Mouse (Mus musculus) megakaryocyte, embryonic 14.5 days (primary cell): Measurements from ENCODE around the gene Spaca9. TPM values are rescaled to one million over a fixed set of nuclear protein-coding genes. Genes with fewer than 3 reads are reported as not detected.

Experiments used
- H3K27me3 ChIP-seq: replicated peaks from 2 replicates; pipeline ENCODE3; 2012; ENCODE audit warnings: inconsistent platforms
- H3K36me3 ChIP-seq: replicated peaks from 2 replicates; pipeline ENCODE3; 2012; ENCODE audit warnings: low read length, inconsistent platforms, mixed read lengths
- H3K4me1 ChIP-seq: 2 replicates; pipeline ENCODE4 v1.6.1; 2012; ENCODE audit warnings: inconsistent platforms
- H3K4me3 ChIP-seq: replicated peaks from 2 replicates; pipeline ENCODE3; 2012; ENCODE audit warnings: moderate library complexity, mild to moderate bottlenecking, inconsistent platforms
- H3K9me3 ChIP-seq: 2 replicates; pipeline ENCODE4 v1.6.1; 2012; ENCODE audit warnings: inconsistent platforms
- FLI1 ChIP-seq: IDR thresholded peaks from 2 replicates; pipeline ENCODE4 v1.6.1; 2012; ENCODE audit warnings: low read length, inconsistent platforms, mixed read lengths
- GATA1 ChIP-seq: IDR thresholded peaks from 3 replicates; pipeline ENCODE4 v1.6.1; 2012; ENCODE audit warnings: mixed read lengths, low read length, inconsistent platforms, borderline replicate concordance
- polyA plus RNA-seq: library from polyadenylated mRNA; stranded (reverse); fragments of >175 nt; gene quantifications from 2 replicates; pipeline ENCODE4 v1.2.3, GENCODE M21; 2012; ENCODE audit warnings: low replicate concordance; ENCODE audit not compliant: insufficient read depth

Gene Spaca9
- 3.0 TPM in 1 of 2 replicates, not detected in the other for polyA plus RNA-seq

DNA sequence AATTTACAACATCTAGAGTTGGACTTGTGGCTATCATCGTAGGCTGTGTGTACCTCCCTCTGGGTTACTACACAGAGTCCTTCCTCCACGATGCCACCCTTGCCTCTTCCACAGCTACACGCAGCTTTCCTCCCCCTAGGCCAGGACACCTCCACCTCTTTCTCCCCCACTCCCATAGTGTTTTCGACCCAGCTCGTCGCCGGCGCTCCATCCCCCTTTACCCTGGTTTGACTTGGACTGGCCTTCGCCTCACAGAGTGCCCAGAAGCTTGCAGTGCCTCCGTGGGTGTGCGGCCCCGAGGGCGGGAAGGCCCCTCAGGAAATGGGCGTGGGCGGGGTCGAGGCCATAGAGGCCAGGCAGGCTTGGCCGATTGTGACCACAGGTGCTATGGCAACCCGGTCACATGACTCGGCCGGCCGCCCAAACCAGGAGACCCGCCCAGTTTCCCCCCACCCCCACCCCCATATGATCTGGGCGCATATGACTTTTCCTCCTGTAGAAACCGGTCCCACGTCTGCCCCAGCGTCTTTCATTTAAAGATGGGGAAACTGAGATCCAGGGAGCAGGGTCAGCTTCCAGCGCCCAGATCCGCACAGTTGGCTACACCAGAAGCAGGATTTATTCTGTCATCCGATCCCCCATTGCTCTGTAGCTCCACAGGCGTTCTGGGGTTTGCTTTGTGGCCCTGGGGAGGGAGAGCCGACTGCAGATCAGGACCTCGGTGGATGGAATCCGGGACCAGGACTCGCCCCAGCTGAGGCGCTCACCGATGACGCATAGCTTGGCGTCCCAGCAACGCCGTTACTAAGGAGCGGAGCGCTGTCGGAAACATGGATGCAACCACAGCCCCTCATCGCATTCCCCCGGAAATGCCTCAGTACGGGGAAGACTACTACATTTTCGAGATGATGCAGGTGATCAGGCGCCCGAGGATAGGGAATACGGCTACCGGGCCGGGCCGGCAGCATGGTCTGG is at the start of gene Spaca9, which contains the start of gene Ak8:
Gene Spaca9, minus strand, starts transcription at position 367 of the 975 bp plus-strand sequence.
Gene Ak8, plus strand, starts transcription at position 804 of the 975 bp plus-strand sequence.
- TF ChIP-seq FLI1: no peak
- TF ChIP-seq GATA1: no peak
- peaks cover 54% of the 10 kb centered on the region for H3K4me1 ChIP-seq
- peaks cover 56% of the 10 kb centered on the region for H3K27me3 ChIP-seq
- no peaks in the 10 kb centered on the region for H3K9me3 ChIP-seq
- no peaks in the 10 kb centered on the region for H3K36me3 ChIP-seq
- peak within 1 kb of the TSS; percentile 93 for H3K4me3 ChIP-seq

DNA sequence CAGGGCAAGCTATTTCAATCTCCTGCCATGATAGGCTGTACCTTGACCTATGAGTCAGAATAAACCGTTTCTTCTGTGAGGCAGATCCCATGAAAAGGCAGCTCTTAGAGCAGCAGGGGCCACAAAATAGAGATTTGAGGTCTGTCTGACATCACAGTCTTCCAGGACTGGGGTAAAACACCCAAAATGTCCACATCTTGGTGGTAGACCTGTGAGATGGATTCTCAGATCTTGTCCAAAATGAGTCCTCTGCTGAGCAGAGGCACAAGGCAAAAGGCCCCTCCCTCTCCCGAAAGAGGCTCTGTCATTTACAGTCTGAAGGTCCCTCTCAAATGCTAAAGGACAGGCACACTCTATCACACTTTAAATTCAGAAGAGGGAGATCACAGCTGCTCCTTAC is 48.2 kb upstream of the Spaca9 start:
- Histone ChIP-seq H3K4me3 (no peak overlapping the region), H3K27me3 (peaks cover 87% of the 10 kb centered on the region), H3K4me1 (peaks cover 12% of the 10 kb centered on the region), H3K36me3 (no peaks in the 10 kb centered on the region), H3K9me3 (0 out of 2 replicates have a peak, but pooled peaks cover 5% of the 10 kb centered on the region)
- no peak for TF ChIP-seq FLI1
- TF ChIP-seq GATA1: no peak

DNA sequence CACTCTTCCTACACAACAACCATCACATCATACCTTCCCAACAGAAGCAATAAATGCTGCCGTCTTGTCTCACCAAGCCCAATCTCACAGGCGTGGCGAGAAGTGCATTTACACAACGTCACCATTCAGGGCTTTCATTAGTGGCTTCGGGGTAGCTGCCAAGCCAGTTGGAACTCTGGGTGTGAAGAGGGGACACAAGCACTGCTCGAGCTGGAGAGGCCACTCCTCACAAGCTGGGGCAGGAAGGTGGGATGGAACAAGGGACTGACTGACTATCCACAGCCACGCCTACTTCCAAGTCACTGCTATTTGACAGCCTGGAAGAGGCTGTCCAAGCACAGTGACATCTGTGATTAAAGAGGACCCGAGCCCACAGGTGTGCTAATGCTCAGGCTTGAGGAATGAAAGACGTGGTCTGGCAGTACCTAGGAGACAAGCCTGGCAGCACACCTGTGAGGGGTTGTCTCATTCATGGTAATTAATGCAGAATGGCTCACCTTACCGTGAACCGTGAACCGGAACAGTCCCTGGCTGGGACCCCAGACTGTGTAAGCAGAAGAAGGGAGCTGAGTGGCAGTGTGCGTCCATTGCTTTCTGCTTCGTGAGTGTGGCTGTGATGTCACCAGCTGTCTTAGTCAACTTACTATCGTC is 47.3 kb upstream of the Spaca9 start:
- TF ChIP-seq FLI1 (no peak), GATA1 (no peak)
- Histone ChIP-seq H3K36me3 (no peaks in the 10 kb centered on the region), H3K27me3 (peaks cover 87% of the 10 kb centered on the region), H3K4me3 (no peak overlapping the region), H3K9me3 (0 out of 2 replicates have a peak, but pooled peaks cover 5% of the 10 kb centered on the region), H3K4me1 (peaks cover 8% of the 10 kb centered on the region)

DNA sequence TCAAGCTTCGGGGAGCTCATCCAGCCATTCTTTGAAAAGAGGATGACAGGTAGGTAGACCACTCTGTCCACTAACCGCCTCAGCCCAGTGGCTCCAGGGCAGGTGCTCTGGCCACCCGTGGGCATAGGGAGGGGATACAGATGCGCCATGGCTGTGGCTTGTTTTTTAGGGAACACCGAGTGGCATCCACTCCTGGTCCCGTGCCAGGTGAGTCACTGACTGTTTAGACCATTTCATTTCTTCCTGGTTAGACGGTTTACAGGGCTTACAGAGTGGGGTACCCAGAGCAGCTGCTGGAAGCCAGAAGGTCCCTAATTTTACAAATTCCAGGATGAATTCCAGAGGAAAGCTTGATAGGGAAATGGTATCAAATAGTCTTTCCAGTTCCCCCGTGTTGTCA is 43.2 kb upstream of the Spaca9 start:
- Histone ChIP-seq H3K4me1 (no peaks in the 10 kb centered on the region), H3K27me3 (peaks cover 90% of the 10 kb centered on the region), H3K9me3 (0 out of 2 replicates have a peak, but pooled peaks cover 5% of the 10 kb centered on the region), H3K4me3 (no peak overlapping the region), H3K36me3 (no peaks in the 10 kb centered on the region)
- TF ChIP-seq FLI1 (no peak), GATA1 (no peak)

DNA sequence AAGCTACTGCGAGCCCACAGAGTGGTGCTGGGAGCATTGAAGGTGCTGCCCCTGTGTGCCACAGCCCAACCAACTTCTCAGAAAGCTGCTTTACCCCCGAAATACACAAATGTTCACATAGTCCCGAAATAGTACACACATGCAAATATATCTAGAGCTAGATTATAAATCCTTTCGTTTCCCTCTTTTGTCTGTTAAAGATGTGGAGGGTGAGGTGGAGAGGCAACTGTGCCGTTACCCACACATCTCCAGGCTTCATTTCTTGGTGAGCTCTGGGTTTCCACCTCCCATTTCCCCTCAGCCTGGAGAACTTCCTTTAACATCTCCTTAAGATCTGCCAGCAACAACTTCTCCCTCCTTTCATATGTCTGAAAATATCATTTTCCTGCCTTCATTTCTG is 40.6 kb upstream of the Spaca9 start:
- no peaks in the 10 kb centered on the region for H3K4me1 ChIP-seq
- TF ChIP-seq GATA1 (no peak), FLI1 (no peak)
- peaks cover 80% of the 10 kb centered on the region for H3K27me3 ChIP-seq
- H3K36me3 ChIP-seq: no peaks in the 10 kb centered on the region
- H3K4me3 ChIP-seq: no peak overlapping the region
- H3K9me3 ChIP-seq: no peaks in the 10 kb centered on the region

DNA sequence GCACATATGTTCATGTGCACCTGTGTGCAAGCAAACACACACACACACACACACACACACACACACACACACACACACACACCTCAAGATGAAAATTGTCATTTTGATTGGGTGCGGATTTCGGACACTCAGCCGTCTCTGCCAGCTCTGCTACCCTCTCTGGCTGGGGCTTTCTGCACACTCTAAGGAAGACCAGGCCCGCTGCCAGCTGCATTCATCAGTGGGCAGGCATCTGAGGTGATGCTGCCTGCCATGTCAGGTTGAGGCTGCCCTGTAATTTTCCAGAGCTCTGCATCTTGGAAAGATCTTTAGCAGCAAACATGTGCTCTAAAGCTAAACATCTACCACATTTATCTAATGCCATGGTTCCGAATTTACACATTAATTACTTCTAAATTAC is 37.6 kb upstream of the Spaca9 start:
- no peak for TF ChIP-seq FLI1
- Histone ChIP-seq H3K4me3 (no peak overlapping the region), H3K4me1 (no peaks in the 10 kb centered on the region), H3K36me3 (no peaks in the 10 kb centered on the region), H3K9me3 (no peaks in the 10 kb centered on the region), H3K27me3 (peaks cover 81% of the 10 kb centered on the region)

DNA sequence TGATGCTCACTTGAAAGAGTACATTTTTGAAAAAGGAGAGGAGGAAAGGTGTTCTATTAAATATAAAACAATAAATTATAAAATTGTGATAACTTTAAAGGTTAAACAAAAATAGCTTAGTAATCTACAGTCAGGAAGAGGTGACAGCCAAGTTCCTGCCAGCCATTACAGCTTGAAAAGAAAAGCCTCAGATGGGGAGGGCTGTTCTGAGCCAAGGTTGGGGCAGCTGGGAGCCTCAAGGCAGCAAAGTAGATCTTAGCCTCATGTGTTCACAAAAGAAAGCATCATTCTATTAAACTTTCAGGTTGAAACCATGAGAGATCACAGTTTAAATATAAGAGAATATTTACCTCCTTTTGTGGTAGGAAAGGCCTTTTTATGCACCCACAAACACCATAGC is 31.1 kb upstream of the Spaca9 start:
- no peaks in the 10 kb centered on the region for H3K4me1 ChIP-seq
- H3K36me3 ChIP-seq: no peaks in the 10 kb centered on the region
- H3K27me3 ChIP-seq: peaks cover 71% of the 10 kb centered on the region
- TF ChIP-seq GATA1 (no peak), FLI1 (no peak)
- H3K4me3 ChIP-seq: no peak overlapping the region
- no peaks in the 10 kb centered on the region for H3K9me3 ChIP-seq

DNA sequence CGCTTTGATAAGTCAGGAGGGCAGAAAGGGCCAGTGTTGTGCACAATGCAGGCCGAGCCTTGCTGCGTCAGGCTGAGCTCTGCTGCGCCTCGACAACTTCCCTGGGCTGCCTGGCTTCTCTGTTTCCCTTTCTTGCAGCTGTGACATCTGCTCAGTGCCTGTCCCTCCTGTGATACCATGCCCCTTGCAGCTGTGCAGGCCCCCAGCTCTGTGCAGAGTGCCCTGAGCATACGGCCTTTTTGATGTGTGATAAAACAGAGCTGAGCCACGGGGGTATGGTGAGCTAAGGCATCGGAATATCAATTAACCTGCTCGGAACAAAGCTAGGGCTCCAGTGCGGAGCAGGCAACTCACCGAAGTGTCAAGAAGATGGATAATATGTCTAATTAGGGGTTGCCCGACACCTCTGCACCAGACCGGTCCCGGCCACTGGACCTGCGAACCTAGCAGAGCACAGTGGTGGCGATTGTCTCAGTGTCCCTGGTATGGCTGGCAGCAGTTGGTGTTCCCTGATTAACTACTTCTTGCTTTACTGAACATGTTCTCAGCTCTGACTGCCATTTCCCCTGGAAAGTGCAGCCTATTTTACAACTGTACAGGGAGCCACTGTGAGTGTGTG is 28.4 kb upstream of the Spaca9 start:
- TF ChIP-seq GATA1 (no peak), FLI1 (no peak)
- Histone ChIP-seq H3K9me3 (no peaks in the 10 kb centered on the region), H3K4me1 (peaks cover 3% of the 10 kb centered on the region; the same call in 1 of the 2 replicates), H3K36me3 (no peaks in the 10 kb centered on the region), H3K27me3 (peaks cover 61% of the 10 kb centered on the region), H3K4me3 (no peak overlapping the region)

DNA sequence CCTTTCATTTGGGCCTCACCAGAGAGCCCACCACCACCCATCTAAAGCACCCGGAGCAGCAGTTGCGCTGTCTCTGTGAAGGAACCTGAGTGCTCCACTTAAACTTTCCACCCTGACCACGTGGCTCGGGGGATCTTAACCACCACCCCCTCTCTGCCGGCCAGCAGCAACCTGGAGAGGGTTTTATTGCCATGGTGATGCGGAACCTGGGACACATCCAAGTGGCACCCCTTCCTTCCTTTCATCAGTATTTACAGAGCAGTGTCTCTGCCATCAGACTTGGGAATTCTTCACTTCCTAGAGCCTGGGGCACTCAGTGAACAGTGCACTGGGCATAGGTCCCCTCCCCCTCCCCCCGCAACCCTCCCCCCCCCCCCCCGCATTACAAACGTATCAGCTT is 24.4 kb upstream of the Spaca9 start:
- no peaks in the 10 kb centered on the region for H3K9me3 ChIP-seq
- peaks cover 12% of the 10 kb centered on the region for H3K4me1 ChIP-seq
- H3K27me3 ChIP-seq: peaks cover 72% of the 10 kb centered on the region
- TF ChIP-seq GATA1 (no peak), FLI1 (no peak)
- no peak overlapping the region for H3K4me3 ChIP-seq
- H3K36me3 ChIP-seq: no peaks in the 10 kb centered on the region
